Mouse (Mus musculus): Measurements from ENCODE around the gene Gm15217.

Gm15217 gene

GRCm38 (mm10) chr14:46398091-46398695 lies 19.0 kb downstream of the Gm15217 start:
- DNase-seq = no peak

GRCm38 (mm10) chr14:46399925-46400324 lies 20.7 kb downstream of the Gm15217 start:
- DNase-seq = no peak

- DNase-seq = no peak
Observed at GRCm38 (mm10) chr14:46408319-46408718, 29.1 kb downstream of the Gm15217 start.

- no peak for DNase-seq
Observed at GRCm38 (mm10) chr14:46409016-46409415, 29.8 kb downstream of the Gm15217 start.

- no peak for DNase-seq
Observed at GRCm38 (mm10) chr14:46410557-46411120, 31.4 kb downstream of the Gm15217 start.

- DNase-seq = no peak
Observed at GRCm38 (mm10) chr14:46412497-46413000, 33.3 kb downstream of the Gm15217 start.

GRCm38 (mm10) chr14:46418371-46419097 lies 39.3 kb downstream of the Gm15217 start:
- DNase-seq = no peak

GRCm38 (mm10) chr14:46419269-46419668 lies 40.1 kb downstream of the Gm15217 start:
- DNase-seq = no peak

GRCm38 (mm10) chr14:46421823-46422222 lies 42.6 kb downstream of the Gm15217 start:
- DNase-seq = no peak

GRCm38 (mm10) chr14:46427251-46427650 lies 48.0 kb downstream of the Gm15217 start:
- DNase-seq = no peak

GRCm38 (mm10) chr14:46430231-46430630 lies 51.0 kb downstream of the Gm15217 start:
- no peak for DNase-seq
